Mouse (Mus musculus) cerebellum, adult 2 months (tissue): ENCODE measurements around the gene Nek6. TPM values are rescaled to one million over a fixed set of nuclear protein-coding genes. Genes with fewer than 3 reads are reported as not detected.

Experiments used
- DNase-seq, 2 experiments: peaks; one replicate each; pipeline ENCODE4 v3.0.0; 2021
- H3K27ac ChIP-seq: fragments of 200-500 bp; 2 replicates; pipeline ENCODE4 v1.5.1; 2012; ENCODE audit warnings: low read length, control low read depth, inconsistent platforms; ENCODE audit not compliant: insufficient read depth
- H3K27me3 ChIP-seq: fragments of 200-500 bp; 2 replicates; pipeline ENCODE4 v1.6.1; 2012; ENCODE audit warnings: inconsistent platforms, mild to moderate bottlenecking, low read length, moderate library complexity; ENCODE audit not compliant: control insufficient read depth, insufficient read depth
- H3K4me1 ChIP-seq: fragments of 200-500 bp; 2 replicates; pipeline ENCODE4 v1.6.1; 2011; ENCODE audit warnings: low read length; ENCODE audit not compliant: control insufficient read depth, insufficient read depth
- H3K4me3 ChIP-seq: fragments of 200-500 bp; replicated peaks from 2 replicates; pipeline ENCODE3; 2011; ENCODE audit warnings: mild to moderate bottlenecking, low read depth, low read length, control low read depth; ENCODE audit not compliant: insufficient read depth
- CTCF ChIP-seq: fragments of 200-500 bp; IDR thresholded peaks from 2 replicates; pipeline ENCODE4 v1.5.1; 2011; ENCODE audit warnings: low read depth, mild to moderate bottlenecking, control low read depth, low read length, moderate library complexity, borderline replicate concordance; ENCODE audit not compliant: insufficient read depth
- POLR2A ChIP-seq: fragments of 200-500 bp; IDR thresholded peaks from 2 replicates; pipeline ENCODE4 v1.6.1; 2011; ENCODE audit warnings: low read length, control low read depth, borderline replicate concordance; ENCODE audit not compliant: insufficient read depth
- WGBS: fragments of 180-500 bp; shearing (Covaris S2); methylation state at CpG from one replicate; pipeline ENCODE4 v1.1.7; 2018; 5-methylcytosine and 5-hydroxymethylcytosine counted together
- polyA plus RNA-seq: library from polyadenylated mRNA; depleted of rRNA; stranded (reverse); fragments of >200 nt; gene quantifications from 2 replicates; pipeline ENCODE4 v1.2.3, GENCODE M21; 2012; rRNA removed

Gene Nek6
- polyA plus RNA-seq, 1 experiment = 28.0 TPM

DNA sequence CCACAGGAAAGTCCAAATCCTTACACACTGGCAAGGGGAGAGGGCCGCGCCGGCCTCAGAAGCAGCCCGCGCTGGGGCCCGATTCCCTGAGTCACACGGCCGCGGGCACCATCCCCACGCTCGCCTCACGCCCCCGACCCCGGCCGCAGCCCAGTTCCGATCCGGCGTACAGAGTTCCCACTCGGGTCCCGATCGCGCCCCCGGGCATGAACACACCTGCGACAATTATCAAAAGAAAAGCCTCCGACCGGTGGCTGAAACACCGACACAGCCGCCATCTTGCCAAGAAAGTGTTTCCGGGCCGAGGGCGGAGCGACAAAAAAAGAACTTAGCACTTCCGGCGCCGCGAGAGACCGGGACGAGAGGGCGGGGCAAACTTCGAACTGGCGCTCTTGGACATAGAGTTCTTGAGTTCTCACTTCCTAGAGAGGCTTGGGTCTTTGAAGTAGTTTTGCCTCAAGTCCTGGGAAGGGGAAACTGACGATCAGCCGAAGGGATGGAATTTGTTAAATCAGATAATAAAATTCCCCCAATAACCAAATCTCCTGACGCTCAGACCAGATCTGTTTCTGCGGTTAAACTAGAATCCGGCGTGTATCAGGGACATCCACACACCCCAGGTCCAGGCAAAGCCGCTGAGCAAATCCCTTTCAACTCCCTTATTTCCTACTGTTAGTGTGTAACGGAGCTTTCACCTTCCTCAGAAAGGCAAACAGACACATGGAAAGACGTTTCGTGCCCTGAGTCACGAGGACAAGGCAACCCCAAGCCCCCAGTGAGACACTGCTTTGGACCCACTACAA lies 132.4 kb downstream of the Nek6 start, which contains the start of gene Psmb7:
Psmb7 (minus strand) TSS at position 463 of the 803 bp plus-strand sequence.
- WGBS = 3% methylated on average over 52 of the region's 52 CpGs
- H3K27ac ChIP-seq = peak within 1 kb of the TSS; percentile 47
- peak within 1 kb of the TSS; percentile 75 for H3K4me3 ChIP-seq
- H3K27me3 ChIP-seq = no peaks in the 10 kb centered on the region
- TF ChIP-seq CTCF (no peak), POLR2A (0 out of 2 replicates have a peak, but pooled peaks have one; percentile 47)
- peak; percentile 86 to 87 for DNase-seq
- peaks cover 9% of the 10 kb centered on the region; the same call in 1 of the 2 replicates for H3K4me1 ChIP-seq

Other genes starting within 250 kb of the Nek6 start
- 38.0 and 39.7 TPM in 2 replicates for gene Dennd1a, start 224.3 kb upstream of the Nek6 start, polyA plus RNA-seq
- 1.9 and 3.5 TPM in 2 replicates for gene Lhx2, start 172.4 kb upstream of the Nek6 start, polyA plus RNA-seq
- 294 and 310 TPM in 2 replicates for gene Psmb7, start 132.4 kb downstream of the Nek6 start, polyA plus RNA-seq
- 0.05 TPM in 1 of 2 replicates, not detected in the other for gene Nr5a1, start 202.9 kb downstream of the Nek6 start, polyA plus RNA-seq